Mouse (Mus musculus): ENCODE data around the gene Aqr. TPM values are rescaled to one million over a fixed set of nuclear protein-coding genes. Genes with fewer than 3 reads are reported as not detected.

Gene Aqr
- polyA plus RNA-seq, 1 experiment from 2014 or later, result 53.2 TPM

DNA sequence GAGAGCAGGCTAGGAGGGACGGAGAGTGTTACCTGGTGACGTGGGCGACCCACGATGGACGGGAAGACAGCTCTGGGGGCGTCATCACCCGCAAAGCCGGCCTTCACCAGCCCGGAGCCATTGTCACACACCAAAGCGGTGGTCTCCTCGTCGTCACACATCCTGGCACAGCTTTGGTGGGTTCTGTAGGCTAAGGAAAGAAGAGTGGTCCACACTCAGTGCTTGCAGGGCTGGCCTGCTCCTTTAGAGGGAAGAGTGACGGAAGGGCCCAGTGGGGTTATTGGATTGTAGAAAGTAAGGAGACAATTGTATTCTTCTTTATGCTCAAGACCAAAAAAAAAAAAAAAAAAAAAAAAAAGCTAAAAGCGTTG lies 135.0 kb downstream of the Aqr start:
- DNase-seq (ENCODE audit: low spot score) (no peak), ATAC-seq (replicated peaks; ENCODE audit: low FRiP score, low TSS enrichment, low read depth) (no peak)
- Histone ChIP-seq H3K9ac (ENCODE audit: low read length) (no peak overlapping the region), H3K36me3 (ENCODE audit: control insufficient read depth, insufficient read depth, low read length) (no peaks in the 10 kb centered on the region), H3K9me3 (ENCODE audit: control insufficient read depth, low read length) (no peaks in the 10 kb centered on the region), H3K27ac (ENCODE audit: low read depth) (no peak overlapping the region), H3K4me2 (ENCODE audit: low read length) (no peak overlapping the region), H3K4me3 (ENCODE audit: low read depth, low read length) (no peak overlapping the region), H3K4me1 (replicated peaks; ENCODE audit: control insufficient read depth, insufficient read depth, low read length) (no peaks in the 10 kb centered on the region), H3K27me3 (replicated peaks; ENCODE audit: control insufficient read depth, insufficient read depth, low read length) (no peaks in the 10 kb centered on the region)
- 84% methylated on average over 14 of the region's 14 CpGs for WGBS

Small RNA genes lying within 50 kb of the gene (microRNA-seq; reads per million reads assigned to microRNA genes)
- gene Mir7002, result not detected

Other genes starting within 250 kb of the Aqr start
- gene Gjd2, start 173.4 kb downstream of the Aqr start, polyA plus RNA-seq (2014; fragmentation: Nextera tagmentation; extraction: Ambion mirVana), result 0.60 and 0.70 TPM in 2 replicates
- 36.1 and 39.6 TPM in 2 replicates for gene Actc1, start 133.5 kb downstream of the Aqr start, polyA plus RNA-seq (2014; fragmentation: Nextera tagmentation; extraction: Ambion mirVana)
- 5.5 and 6.2 TPM in 2 replicates for gene Zfp770, start 14.4 kb upstream of the Aqr start, polyA plus RNA-seq (2014; fragmentation: Nextera tagmentation; extraction: Ambion mirVana)